Mouse (Mus musculus) kidney, postnatal 10 days (tissue): ENCODE measurements around the gene Nrbp1.

Experiments
- DNase-seq: peaks from one replicate; pipeline ENCODE4 v3.0.0; 2021; ENCODE audit warnings: mixed read lengths

Nrbp1 gene

DNA sequence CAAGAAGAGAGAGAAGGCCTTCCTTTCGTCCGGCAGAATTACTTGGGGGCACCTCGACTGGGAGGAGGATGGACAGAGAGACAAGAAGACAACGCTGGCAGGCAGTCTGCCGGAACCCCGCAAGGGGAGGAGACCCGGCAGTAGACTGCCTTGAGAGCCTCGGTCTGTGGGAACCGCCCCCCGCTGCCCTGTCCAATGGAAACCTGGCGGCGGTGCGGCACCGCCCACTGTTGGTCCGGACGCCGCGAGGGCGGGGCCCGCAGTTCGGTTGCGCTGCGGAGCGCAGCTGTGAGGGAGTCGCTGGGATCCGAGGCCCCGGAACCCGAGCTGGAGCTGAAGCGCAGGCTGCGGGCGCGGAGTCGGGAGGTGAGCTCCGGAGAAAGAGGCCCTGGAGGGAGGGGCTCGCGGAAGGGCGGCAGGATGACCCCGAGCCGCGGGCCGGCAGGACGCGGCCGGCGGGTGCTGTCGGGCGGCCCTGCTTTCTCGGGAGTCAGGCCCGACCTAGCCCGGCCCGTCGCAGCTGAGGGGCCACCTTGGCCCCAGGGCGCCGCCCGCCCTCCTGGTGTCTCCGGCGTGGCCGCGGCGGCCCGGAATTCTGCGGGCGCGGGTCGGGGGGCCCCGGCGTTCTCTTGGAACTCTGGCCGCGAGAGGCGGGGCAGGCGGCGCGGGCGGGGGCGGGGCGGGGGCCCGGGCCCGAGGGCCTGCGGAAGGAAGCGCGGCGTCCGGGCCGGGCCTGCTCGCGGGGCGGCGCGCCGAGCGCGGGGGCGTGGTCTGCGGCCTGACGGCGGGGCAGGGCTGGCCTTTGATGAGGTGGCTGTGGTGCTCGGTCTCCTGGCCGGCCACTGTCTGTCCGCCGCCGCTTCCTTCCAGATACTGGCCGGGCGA lies at the start of gene Nrbp1, which contains the start of gene Gm9970:
Nrbp1 (plus strand) TSS at position 228 of the 885 bp plus-strand sequence.
Gm9970 (minus strand) TSS at position 596 of the 885 bp plus-strand sequence.
- DNase-seq = peak; percentile 98

DNA sequence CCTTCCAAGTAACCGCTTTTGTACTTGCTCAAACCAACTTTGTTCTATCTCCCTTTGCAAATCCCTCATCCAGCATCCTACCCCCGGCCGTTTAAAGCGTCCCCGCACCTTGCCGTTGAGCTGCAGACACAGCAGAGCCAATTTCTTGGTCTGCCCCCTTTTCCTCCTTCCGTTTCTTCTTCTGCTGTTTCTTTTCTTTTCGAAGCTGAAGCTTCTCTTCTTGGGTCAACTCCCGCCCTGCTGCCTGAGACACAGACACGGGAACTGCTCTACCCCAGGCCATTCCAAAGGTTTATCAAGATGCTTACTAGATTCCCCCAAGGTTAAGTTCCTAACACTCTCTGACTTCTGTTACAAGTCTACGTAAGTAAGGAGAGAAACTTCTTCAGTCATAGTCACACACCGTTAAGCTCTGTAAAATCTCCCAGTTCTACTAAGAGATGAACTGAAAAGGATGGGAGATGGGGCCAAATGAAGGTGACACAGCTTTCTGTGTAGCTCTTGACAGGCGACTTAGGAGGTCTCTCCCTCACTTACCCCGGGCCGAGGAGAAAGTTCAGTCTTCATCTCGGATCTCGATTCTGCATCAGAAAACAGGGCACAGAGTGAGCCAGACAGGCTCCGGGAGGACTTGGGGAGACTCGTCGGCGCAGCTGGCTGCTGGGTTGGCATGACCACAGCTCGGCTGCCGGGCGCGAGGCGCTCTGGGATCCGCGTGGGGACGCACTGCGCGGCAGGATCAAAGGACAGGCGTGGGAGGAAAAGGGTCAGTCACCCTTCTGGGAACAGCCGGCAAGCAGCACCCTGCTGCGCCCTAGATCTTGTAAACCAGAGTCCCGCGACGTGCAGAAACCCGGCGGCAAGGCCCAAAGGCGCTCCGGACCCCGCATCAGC lies 48.4 kb upstream of the Nrbp1 start:
- peak; percentile 84 for DNase-seq

DNA sequence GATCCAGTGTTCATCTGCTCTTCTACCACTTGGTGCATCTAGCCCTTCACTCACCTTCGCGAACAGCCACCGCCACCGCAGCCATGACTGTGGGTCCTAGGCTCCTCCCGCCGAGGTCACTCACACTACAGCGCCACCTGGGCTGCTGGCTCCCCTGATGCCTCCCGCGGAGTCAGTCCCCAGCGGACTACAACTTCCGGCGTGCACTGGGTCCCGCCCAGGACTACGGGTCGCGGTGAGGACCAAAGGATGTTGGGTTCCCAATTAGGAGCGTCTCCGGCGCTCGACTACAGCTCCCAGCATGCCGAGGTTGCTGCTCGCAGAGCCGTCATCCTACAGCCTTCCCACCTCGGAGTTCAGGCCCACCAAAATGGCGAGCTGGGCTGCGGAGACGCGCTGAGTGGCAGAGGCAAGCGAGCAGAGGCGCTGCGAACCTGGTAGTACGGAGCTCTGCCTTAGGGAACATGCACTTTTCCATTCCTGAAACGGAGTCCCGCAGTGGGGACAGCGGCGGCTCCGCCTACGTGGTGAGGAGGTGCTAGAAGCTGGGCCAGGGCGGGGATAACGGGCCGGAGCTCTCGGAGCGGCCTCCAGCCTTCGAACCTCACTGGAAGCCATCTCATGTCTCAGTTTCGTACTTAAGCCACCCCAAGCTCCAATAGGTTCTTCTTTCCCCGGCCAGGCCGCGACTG lies 47.6 kb upstream of the Nrbp1 start, which contains the start of the genes Snx17 and Eif2b4:
Snx17 (plus strand) TSS at position 289 of the 692 bp plus-strand sequence.
Eif2b4 (minus strand) TSS at position 492 of the 692 bp plus-strand sequence.
- peak; percentile 99 for DNase-seq

DNA sequence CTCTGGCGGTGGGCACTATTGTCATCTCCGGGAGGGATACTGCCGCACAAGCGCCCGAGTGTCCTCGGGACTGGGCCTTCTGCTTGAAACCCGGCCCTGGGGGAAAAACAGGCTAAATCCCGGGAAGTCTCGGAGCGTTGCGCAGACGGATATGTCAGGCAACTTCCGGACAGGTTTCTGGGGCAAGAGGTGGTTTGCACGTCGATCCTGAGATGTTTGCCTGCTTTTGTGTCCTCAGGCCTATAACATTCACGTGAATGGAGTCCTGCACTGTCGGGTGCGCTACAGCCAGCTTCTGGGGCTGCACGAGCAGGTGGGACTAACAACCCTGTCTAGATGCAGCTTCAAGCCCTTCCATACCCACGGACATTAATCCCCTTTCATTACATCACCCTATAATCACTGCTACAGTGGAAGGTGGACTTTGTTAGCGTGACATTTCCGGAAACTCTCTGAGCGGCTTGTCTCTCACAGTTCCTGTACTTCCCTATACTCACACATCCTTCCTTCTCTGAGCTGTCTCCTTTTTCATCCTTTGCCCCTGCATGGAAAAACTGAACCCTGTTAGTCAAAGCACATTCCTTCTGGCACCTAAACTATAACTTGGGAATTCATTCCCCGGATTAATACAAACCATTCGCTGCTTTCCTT lies 46.9 kb upstream of the Nrbp1 start:
- no peak for DNase-seq

DNA sequence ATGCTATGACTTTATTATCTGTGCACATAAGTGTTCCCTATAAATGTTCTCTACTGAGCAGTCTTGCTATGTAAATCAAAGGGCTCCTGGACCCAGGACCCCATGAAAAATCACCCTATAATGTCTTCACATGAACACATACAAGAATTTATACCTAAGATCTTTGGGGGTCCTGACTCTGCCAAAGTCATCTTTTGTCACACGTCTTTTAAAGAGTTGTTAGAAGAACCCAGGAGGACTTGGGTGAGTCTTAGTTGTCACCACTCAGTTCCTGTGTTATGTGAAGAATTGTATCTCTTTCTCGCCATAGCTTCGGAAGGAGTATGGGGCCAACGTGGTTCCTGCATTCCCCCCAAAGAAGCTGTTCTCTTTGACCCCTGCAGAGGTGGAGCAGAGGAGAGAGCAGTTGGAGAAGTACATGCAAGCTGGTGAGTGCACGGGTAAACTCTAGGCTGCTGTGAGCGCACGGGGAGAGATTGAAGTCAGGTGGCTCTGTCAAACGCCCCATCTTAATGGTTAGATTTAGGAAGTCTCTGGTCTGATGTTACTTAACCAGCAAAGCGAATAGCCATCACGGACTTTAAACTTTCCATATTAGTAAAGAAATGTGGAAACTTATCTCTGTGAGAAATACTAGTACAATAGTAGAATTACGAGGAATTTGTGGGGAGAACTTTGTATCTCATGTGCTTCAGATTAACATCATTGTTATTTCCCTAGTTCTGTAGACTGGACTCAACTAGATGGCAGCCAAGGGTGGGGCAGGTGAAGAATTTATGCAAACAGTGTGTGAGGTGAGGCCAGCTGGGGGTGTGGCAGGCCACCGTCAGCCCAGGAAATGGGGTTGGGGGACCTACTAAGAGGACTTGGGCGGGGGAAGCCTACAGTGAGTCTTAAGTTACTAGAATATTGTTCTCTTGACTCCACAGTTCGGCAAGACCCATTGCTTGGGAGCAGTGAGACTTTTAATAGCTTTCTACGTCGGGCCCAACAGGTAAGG lies 45.9 kb upstream of the Nrbp1 start:
- DNase-seq = no peak

DNA sequence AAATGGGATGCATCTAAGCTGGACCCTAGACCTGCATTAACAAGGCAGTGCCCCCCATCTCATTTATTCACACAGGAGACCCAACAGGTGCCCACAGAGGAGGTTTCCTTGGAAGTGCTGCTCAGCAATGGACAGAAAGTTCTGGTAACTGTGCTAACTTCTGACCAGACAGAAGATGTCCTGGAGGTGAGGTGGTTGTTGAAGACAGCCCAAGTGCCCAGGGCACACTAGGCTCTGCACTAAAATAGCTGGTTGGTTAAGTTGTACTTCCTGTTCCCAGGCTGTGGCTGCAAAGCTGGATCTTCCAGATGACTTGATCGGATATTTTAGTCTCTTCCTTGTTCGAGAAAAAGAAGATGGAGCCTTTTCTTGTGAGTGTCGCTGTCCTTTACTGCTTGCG lies 45.0 kb upstream of the Nrbp1 start:
- no peak for DNase-seq

DNA sequence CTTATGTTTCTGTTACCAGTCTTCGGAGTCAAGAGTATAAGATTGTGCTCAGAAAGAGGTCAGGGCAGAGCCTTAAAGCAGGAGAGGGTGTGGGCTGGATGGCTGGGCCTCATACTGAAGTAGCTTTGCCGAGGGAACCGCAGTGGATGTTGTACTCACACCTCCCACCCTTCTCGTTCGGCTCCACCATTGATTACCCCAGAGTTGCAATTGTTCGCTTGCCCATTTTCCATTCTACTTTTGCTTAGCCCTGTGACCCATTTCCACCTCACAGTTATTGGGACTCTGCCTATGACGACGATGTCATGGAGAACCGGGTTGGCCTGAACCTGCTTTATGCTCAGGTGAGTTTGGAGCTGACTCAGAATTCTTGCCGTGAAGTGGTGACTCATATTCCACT lies 44.5 kb upstream of the Nrbp1 start:
- no peak for DNase-seq

DNA sequence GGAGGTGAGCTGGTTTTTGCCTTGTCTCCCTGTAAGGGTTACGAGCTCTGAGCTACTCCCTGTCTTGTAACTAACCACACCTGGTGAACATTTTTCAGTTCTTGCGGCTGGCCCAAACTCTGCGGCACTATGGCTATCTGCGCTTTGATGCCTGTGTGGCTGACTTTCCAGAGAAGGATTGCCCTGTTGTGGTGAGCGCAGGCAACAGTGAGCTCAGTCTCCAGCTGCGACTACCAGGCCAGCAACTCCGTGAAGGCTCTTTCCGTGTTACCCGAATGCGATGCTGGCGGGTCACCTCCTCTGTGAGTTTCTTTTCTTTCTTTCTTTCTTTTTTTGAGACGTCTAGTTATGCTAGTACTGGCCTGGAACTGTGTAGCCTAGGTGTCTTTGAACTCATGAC lies 43.6 kb upstream of the Nrbp1 start:
- DNase-seq = no peak

DNA sequence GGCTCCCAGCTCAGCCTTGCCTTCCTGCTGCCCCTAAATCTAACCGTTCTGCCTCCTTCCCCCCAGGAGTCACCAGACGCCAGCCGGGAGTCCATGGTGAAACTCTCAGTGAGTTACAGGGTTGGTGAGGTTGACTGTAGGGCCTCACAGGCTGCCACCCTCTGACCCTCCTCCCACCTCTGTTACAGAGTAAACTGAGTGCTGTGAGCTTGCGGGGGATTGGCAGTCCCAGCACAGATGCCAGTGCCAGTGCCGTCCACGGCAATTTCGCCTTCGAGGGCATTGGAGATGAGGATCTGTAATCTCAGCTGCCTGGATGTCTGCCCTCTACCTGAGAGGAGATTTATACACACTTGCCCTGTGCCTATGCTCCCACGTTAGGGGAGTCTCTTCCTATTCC lies 42.5 kb upstream of the Nrbp1 start:
- peak; percentile 17 for DNase-seq

DNA sequence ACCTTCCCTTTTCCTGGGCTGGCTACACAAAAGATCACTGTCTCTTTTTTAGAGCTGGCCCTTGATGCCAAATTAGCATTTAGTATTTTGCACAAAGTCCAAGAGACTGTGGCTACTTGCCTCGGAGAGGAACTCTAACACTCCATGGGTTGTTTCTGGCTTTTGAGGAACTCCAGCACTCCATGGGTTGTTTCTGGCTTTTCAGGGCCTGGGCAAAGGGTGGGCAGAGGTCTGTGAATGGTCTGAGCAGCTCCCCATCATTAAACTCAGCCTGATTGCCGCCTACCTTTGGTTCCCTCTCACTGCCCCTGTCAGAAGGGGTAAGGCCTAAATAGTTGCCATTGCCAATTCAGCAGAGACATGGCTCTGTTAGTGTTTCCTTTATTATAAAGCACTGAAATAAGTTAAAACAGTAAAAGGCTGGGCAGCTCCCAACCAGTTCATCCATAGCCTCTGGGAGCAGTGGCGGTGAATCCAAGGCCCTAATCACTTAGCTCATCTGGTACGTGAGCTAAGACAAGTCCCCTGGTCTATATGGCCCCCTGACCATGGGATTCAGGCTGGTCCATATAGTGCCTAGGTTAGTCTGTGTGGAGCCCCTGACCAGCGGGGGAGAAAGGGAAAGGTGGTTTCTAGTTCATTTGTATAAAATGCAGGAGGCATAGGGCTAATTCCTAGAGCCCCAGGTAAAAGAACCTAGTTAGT lies 41.9 kb upstream of the Nrbp1 start:
- DNase-seq = no peak

DNA sequence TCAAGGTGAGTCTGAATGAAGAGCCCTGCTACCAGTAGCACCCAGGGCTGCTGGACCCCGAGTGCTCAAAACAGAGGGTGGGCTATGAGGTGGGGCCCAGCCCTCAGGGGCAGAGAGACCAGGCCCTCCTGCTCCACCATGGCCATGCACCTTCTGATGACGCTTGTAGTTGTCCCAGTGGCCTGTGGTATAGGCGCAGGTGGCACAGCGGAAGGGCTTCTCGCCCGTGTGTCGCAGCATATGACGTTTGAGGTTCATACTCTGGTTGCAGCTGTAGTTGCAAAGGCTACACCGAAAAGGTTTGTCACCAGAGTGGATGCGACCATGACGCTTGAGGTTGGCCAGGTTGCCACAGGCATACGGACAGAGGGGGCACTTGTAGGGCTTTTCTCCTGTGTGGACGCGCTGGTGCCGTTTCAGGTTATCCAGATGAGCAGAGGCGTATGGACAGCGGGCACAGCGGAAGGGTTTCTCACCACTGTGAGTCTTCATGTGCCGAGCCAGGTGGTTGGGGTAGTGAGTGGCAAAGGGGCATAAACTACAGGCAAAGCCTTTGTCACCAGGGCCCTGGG lies 41.3 kb upstream of the Nrbp1 start:
- DNase-seq = peak; percentile 21

DNA sequence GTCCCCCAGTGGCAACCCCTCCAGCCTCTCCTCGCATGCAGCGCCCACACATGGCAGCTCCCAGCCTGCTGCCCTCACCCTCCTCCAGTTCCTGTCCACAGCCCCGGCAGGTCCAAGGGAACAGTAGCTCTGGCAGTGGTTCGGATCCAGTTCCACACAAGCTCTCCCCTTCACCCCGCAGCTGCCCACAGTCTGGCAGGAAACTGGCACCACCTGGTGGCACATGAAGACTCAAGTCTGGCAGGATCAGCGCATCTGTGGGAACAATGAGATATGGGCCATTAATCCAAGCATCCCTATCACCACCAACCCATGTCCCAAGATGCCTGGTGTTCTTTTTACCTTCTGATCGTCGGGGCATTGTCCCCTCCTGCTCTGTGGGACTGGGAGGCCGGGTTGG lies 40.8 kb upstream of the Nrbp1 start:
- peak; percentile 44 for DNase-seq

DNA sequence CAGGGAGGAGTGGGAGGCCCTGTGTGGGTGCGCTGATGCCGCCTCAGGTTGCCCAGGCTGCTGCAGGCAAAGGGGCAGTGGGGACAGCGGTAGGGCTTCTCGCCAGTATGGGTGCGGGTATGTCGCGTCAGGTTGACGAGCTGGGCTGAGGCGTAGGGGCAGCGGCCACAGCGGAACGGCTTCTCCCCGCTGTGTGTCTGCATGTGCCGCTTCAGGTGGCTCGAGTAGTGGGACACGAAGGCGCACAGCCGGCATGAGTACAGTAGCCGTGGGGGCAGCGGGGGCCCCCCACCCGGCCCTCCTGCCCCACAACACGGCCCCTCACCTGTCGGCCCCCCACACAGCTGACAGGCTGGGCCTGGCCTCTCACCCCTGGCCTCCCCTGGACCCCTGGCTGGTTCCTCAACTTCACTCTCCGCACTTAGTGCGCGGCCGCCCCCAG lies 40.3 kb upstream of the Nrbp1 start:
- peak; percentile 47 for DNase-seq

DNA sequence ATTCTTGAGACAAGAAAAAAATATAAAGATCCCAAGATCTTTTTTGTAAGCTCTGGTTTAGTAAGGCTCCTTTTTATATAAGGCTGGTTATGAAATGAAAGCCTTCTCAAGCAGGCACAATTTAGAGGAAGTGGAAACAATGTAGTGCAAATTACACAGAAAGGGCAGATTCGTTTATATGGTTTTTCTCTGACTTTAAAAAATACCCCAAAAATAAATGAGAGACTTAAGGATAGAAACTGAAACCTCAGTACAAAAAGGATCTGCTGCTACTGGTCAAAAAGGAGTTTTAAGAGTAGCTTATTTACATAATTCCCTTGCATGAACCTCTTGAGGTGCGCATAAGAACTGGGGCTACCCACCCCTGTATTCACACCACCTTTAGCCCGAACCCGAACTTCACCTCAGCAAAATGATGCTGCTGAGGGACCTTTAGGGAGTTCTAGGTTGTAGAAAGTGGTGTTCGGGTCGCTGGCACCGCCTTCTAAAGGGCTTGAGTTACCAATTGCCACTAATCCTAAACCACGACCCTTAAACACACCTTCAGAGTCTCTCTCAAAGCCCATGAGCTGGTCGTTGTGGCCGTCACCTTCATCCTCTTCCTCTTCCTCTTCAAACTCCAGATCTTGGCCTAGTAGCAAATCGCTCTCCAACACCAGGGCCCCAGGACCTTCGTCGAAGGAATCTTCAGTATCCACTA lies 39.5 kb upstream of the Nrbp1 start:
- DNase-seq = no peak

DNA sequence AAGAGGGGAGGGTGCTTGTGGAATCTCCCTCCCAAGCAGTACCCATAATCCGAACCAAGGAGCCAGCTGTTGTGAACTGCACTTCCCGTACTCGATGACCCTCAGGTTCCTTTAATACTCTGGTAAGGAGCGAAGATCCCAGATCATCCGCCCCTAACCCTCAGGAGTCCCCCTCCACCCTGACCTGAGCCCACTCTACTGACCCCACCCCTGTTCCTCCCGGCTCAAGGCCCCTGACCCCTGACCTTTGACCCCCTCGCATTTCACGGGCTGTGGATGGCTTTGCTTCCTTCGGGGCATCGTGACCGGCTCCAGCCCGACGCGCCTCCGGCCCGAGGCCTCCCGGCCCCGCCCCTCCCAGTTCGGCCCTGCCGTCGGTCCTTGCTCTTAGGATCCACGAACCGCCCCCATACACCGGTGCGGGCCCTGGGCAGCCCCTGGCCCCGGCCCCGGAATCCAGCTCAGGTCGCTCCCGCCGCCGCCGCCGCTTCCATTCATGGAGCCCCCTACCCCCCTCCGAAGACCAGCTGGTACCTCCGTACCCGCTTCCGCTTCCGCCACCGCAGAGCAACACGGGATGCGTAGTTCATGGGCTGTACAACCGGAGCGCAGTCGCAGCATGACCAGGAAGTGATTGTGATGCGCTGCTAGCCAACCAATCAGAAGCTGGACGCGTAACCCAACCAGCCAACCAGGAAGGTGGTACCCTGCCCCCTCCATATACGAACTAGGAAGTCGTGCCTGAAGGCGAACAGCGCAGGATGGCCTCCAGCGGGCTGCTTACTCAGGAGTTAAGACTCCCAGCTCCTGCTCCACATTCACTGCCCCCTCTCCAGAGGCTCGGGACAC lies 38.7 kb upstream of the Nrbp1 start, which contains the start of gene Zfp513:
Zfp513 (minus strand) TSS at position 562 of the 849 bp plus-strand sequence.
- DNase-seq = peak; percentile 96

DNA sequence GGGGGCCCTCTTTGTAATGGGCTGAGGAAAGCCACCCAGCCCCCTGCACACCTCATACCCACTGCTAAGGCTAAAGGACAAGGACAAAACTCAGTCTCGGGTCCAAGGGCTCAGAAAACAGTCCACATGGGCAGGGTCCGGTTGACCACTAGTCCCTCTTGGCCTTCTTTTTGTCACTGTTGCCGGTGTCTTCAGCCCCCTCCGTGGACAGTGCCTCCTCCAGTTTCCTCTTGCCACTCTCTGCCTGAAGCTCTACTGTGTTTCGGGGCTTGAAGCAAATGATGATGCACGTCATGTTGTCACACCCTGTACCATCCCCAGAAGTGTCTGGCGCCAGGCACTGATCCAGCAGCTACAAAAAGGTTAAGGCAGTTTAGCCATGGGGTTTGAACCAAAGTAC lies 37.7 kb upstream of the Nrbp1 start:
- no peak for DNase-seq

DNA sequence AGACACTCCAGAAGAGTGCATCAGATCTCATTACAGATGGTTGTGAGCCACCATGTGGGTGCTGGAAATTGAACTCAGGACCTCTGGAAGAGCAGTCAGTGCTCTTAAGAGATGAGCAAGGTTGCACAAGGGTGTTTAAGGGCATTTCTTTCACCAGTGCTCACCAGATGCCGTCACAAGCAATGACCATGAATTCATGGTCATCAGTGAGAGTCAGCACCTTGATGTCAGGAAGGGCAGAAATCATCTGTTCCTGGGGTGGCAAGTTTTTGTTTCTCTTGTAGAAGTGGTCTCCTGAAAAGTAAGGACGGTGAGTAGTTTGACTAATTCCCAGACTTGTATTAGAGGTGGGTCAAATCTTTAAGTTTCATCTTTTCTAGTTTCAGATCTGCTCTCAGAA lies 36.8 kb upstream of the Nrbp1 start:
- no peak for DNase-seq

DNA sequence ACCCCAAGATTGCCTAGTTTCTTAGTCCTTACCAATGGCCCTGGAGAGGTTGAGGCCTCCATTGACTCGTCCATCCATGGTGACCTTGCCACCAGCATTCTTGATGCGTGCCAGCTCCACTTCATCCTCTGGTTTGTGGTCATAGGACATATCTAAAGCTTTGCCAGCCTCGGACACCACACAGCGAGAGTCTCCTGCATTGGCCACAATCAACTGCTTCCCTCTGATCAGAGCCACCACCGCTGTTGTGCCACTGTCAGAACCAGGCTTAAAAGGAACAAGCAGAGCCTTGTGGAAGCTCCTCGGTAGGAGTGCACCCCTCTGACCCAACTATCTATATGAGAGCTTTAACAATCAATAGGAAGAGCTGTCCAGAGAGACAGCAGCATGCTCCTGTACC lies 36.2 kb upstream of the Nrbp1 start:
- DNase-seq = no peak
